In the genomic region with DNA sequence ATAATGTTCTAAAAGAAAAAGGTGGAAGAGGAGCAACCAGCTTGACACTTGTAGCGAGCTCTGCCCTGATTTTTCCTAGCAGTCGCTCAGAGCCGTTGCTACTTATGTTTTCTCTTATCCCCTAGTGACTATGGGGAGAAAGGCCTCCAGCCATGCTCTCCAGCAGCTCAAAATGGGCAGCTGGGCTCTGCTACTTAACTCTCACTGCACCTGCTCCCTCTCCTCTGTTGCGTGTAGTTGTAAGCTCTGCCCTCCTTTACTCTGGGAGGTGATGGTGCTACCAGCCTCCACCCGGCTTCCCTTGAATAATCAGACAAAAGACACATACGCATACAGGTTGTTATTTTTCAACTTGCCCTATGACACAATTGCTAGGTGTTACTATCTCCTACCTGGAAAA, we compare ENCODE assay signal across 18 mouse cellular contexts.
"Had no signal": no experiment of that assay in that cellular context is flagged by ENCODE, and none has a peak within 500 bp of the region (broad histone marks: within the 10 kb centered on the region; RNA-seq: fewer than 3 reads in every experiment).

No protein-coding gene starts in this region.

- DNase-seq: lung, adult 18-20 months; lung, embryonic 14.5 days; lung, postnatal 10 days; lung, postnatal 4 days; right cerebral cortex, adult 18-20 months; right cerebral cortex, postnatal 25 days; right cerebral cortex, postnatal 4 days; spleen, adult 18-20 months; thymus, adult 18-20 months; thymus, postnatal 14 days; thymus, postnatal 36 days had no signal

- H3K4me3 ChIP-seq: liver, embryonic 12.5 days; midbrain, embryonic 10.5 days; midbrain, embryonic 15.5 days; myocyte; neural tube, embryonic 13.5 days; neural tube, embryonic 15.5 days had no signal

- H3K4me1 ChIP-seq: liver, embryonic 12.5 days; midbrain, embryonic 10.5 days; neural tube, embryonic 13.5 days; neural tube, embryonic 15.5 days had no signal

- H3K9me3 ChIP-seq: liver, embryonic 12.5 days; midbrain, embryonic 10.5 days; midbrain, embryonic 15.5 days; neural tube, embryonic 13.5 days; neural tube, embryonic 15.5 days had no signal

- H3K9ac ChIP-seq: liver, embryonic 12.5 days; liver, embryonic 14.5 days; lung, embryonic 14.5 days; midbrain, embryonic 15.5 days; neural tube, embryonic 13.5 days; neural tube, embryonic 15.5 days had no signal

- H3K27ac ChIP-seq: liver, embryonic 12.5 days; liver, embryonic 14.5 days; midbrain, embryonic 10.5 days; midbrain, embryonic 15.5 days; neural tube, embryonic 13.5 days; neural tube, embryonic 15.5 days had no signal

- H3K27me3 ChIP-seq: liver, embryonic 12.5 days; midbrain, embryonic 15.5 days; neural tube, embryonic 13.5 days; neural tube, embryonic 15.5 days had no signal

- ATAC-seq: liver, embryonic 12.5 days; midbrain, embryonic 15.5 days had no signal

- H3K4me2 ChIP-seq: liver, embryonic 12.5 days; lung, embryonic 14.5 days; midbrain, embryonic 15.5 days; neural tube, embryonic 13.5 days; neural tube, embryonic 15.5 days had no signal
